Mouse (Mus musculus) cerebellum, adult 2 months (tissue): ENCODE measurements at regions not wholly inside any gene's neighbourhood (a gene's known extent, or its start where the extent isn't known, plus 50 kb on each side); places are given as distances from the start of the nearest gene placed in this dataset.

Experiments used
- CTCF ChIP-seq: fragments of 200-500 bp; IDR thresholded peaks from 2 replicates; pipeline ENCODE4 v1.5.1; 2011; ENCODE audit warnings: low read depth, mild to moderate bottlenecking, control low read depth, low read length, moderate library complexity, borderline replicate concordance; ENCODE audit not compliant: insufficient read depth
- POLR2A ChIP-seq: fragments of 200-500 bp; IDR thresholded peaks from 2 replicates; pipeline ENCODE4 v1.6.1; 2011; ENCODE audit warnings: low read length, control low read depth, borderline replicate concordance; ENCODE audit not compliant: insufficient read depth

GRCm38 (mm10) chr14:80683282-80683681 is 699.4 kb downstream of the Olfm4 start:
- no peak for TF ChIP-seq CTCF
- no peak for TF ChIP-seq POLR2A
